Mouse (Mus musculus) frontal cortex, postnatal 10 days (tissue): ENCODE measurements at regions not wholly inside any gene's neighbourhood (a gene's known extent, or its start where the extent isn't known, plus 50 kb on each side); places are given as distances from the start of the nearest gene placed in this dataset.

Experiments
- DNase-seq, 2 experiments: peaks; one replicate each; pipeline ENCODE4 v3.0.0; 2022; ENCODE audit warnings: low spot score in 2 of 2, mixed read lengths in 1 of 2

GRCm38 (mm10) chr11:24340677-24341076 is 262.8 kb downstream of the Bcl11a start:
- DNase-seq, result no peak

GRCm38 (mm10) chr11:24341650-24342049 is 263.8 kb downstream of the Bcl11a start:
- no peak for DNase-seq

GRCm38 (mm10) chr11:24342176-24342575 is 264.3 kb downstream of the Bcl11a start:
- DNase-seq, result no peak

- no peak for DNase-seq
These were observed 264.9 kb downstream of the Bcl11a start for GRCm38 (mm10) chr11:24342732-24343131.

- DNase-seq, result no peak
These were observed 269.4 kb downstream of the Bcl11a start for GRCm38 (mm10) chr11:24347225-24347624.

GRCm38 (mm10) chr11:24348741-24349140 is 270.9 kb downstream of the Bcl11a start:
- DNase-seq, result no peak

GRCm38 (mm10) chr11:24349967-24350643 is 272.2 kb downstream of the Bcl11a start:
- no peak for DNase-seq

- no peak for DNase-seq
These were observed 273.0 kb downstream of the Bcl11a start for GRCm38 (mm10) chr11:24350839-24351238.

GRCm38 (mm10) chr11:24352071-24352470 is 274.2 kb downstream of the Bcl11a start:
- no peak for DNase-seq

GRCm38 (mm10) chr11:24353056-24353455 is 275.2 kb downstream of the Bcl11a start:
- no peak for DNase-seq

GRCm38 (mm10) chr11:24357388-24357787 is 279.5 kb downstream of the Bcl11a start:
- no peak for DNase-seq

GRCm38 (mm10) chr11:24359086-24359485 is 281.2 kb downstream of the Bcl11a start:
- DNase-seq, result no peak

GRCm38 (mm10) chr11:24361998-24362687 is 284.3 kb downstream of the Bcl11a start:
- DNase-seq, result no peak

- no peak for DNase-seq
These were observed 284.8 kb downstream of the Bcl11a start for GRCm38 (mm10) chr11:24362688-24363035.

- no peak for DNase-seq
These were observed 285.8 kb downstream of the Bcl11a start for GRCm38 (mm10) chr11:24363418-24364364.

- peak; percentile 17 to 24 for DNase-seq
These were observed 292.5 kb downstream of the Bcl11a start for GRCm38 (mm10) chr11:24370198-24370860.

- DNase-seq, result no peak
These were observed 293.2 kb downstream of the Bcl11a start for GRCm38 (mm10) chr11:24370861-24371686.

GRCm38 (mm10) chr11:24371687-24371950 is 293.8 kb downstream of the Bcl11a start:
- no peak for DNase-seq

- DNase-seq, result no peak
These were observed 294.1 kb downstream of the Bcl11a start for GRCm38 (mm10) chr11:24371963-24372362.

GRCm38 (mm10) chr11:24372616-24373015 is 294.8 kb downstream of the Bcl11a start:
- DNase-seq, result no peak

GRCm38 (mm10) chr11:24373301-24373700 is 295.4 kb downstream of the Bcl11a start:
- DNase-seq, result no peak
